10 mouse cellular contexts compared by ENCODE assay signal in the genomic region with DNA sequence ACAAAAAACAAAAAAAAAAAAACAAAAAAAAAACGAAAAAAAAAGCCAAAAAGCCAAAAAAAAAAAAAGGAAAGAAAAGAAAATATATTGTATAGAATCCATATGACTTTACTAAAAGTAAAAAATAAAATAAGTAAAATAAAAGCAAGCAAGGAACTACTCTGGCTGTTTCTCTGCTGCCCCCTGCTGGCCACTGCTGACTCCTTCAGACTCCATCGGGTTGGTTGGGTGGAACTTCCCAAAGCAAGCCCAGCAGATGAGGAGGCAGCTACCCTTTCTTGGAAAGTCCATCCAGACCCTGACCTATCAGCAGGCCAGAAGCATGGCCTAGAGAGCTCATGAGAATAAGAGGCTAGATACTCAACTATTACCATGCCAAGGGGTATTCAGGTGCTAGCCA. TPM values are rescaled to one million over a fixed set of nuclear protein-coding genes. Genes with fewer than 3 reads are reported as not detected.
A peak's percentile ranks its signal among the peaks of the same experiment; 100 is the strongest.
DNase-seq lines count a peak whose midpoint lies in the region; ATAC-seq and TF ChIP-seq lines count a peak whose summit lies in the region.
"Had no signal": no experiment of that assay in that cellular context is flagged by ENCODE, and none has a peak within 500 bp of the region (broad histone marks: within the 10 kb centered on the region; RNA-seq: fewer than 3 reads in every experiment).

No protein-coding gene starts in this region.

- TF ChIP-seq POLR2A in embryonic fibroblast, embryonic 13.5 days (IDR thresholded peaks at IDR 0.05; ENCODE audit: low read depth, low read length), result no peak

- DNase-seq in urinary bladder, adult 18-20 months (ENCODE audit: low spot score in 2 of 2), result peak; percentile 20 to 52
- no peak for DNase-seq in urinary bladder, postnatal 10 days (ENCODE audit: low spot score)
- DNase-seq in adrenal gland, postnatal 36 days, result peak; percentile 76 to 83
- peak; percentile 85 for DNase-seq in kidney, postnatal 10 days
- peak; percentile 79 for DNase-seq in lung, postnatal 0 days (ENCODE audit: low spot score)
- DNase-seq in skeletal muscle tissue, adult 2 months (ENCODE audit: low read depth, low spot score), result peak; percentile 44

- ATAC-seq in lung, postnatal 0 days, result 0 out of 2 replicates have a peak, but pooled peaks have one; percentile 33
- ATAC-seq in activated CD4-positive, CD25-positive, alpha-beta regulatory T cell, adult 4 months, result no peak

- H3K27ac ChIP-seq in embryonic fibroblast, embryonic 13.5 days (ENCODE audit: insufficient read depth, low read length), result no peak overlapping the region
- H3K27ac ChIP-seq in lung, postnatal 0 days (ENCODE audit: low read length), result no peak overlapping the region
- H3K27ac ChIP-seq: stomach, embryonic 15.5 days had no signal

- no peak overlapping the region for H3K4me2 ChIP-seq in lung, postnatal 0 days (replicated peaks; ENCODE audit: low read depth, low read length)
- H3K4me2 ChIP-seq: stomach, embryonic 15.5 days had no signal

- H3K9ac ChIP-seq in lung, postnatal 0 days (replicated peaks; ENCODE audit: low read depth), result no peak overlapping the region
- H3K9ac ChIP-seq: stomach, embryonic 15.5 days had no signal

- H3K4me3 ChIP-seq in embryonic fibroblast, embryonic 13.5 days (ENCODE audit: insufficient read depth, low read length), result no peak overlapping the region
- no peak overlapping the region for H3K4me3 ChIP-seq in lung, postnatal 0 days (ENCODE audit: low read depth, low read length)
- H3K4me3 ChIP-seq: stomach, embryonic 15.5 days had no signal

- H3K4me1 ChIP-seq in embryonic fibroblast, embryonic 13.5 days (ENCODE audit: control insufficient read depth, insufficient read depth, low read length), result no peaks in the 10 kb centered on the region
- no peaks in the 10 kb centered on the region for H3K4me1 ChIP-seq in lung, postnatal 0 days (ENCODE audit: insufficient read depth, low read depth, low read length)
- H3K4me1 ChIP-seq: stomach, embryonic 15.5 days had no signal

- H3K9me3 ChIP-seq in lung, postnatal 0 days (ENCODE audit: low read length), result no peaks in the 10 kb centered on the region
- H3K9me3 ChIP-seq: stomach, embryonic 15.5 days had no signal

- peak; percentile 61 for TF ChIP-seq CTCF in embryonic fibroblast, embryonic 13.5 days (IDR thresholded peaks at IDR 0.05; ENCODE audit: borderline replicate concordance, insufficient read depth, low read length)
- peak; percentile 90 for TF ChIP-seq CTCF in lung, postnatal 0 days (IDR thresholded peaks at IDR 0.05)

- no peaks in the 10 kb centered on the region for H3K27me3 ChIP-seq in lung, postnatal 0 days (replicated peaks; ENCODE audit: insufficient read depth, low read length)
- H3K27me3 ChIP-seq: stomach, embryonic 15.5 days had no signal

- 0% methylated on average over 2 of the region's 2 CpGs for WGBS in lung, postnatal 0 days

- no peak for TF ChIP-seq EP300 in lung, postnatal 0 days (IDR thresholded peaks at IDR 0.05)

- H3K36me3 ChIP-seq in lung, postnatal 0 days (ENCODE audit: insufficient read depth, low read length), result no peaks in the 10 kb centered on the region
- H3K36me3 ChIP-seq: stomach, embryonic 15.5 days had no signal

RNA-seq across cellular contexts. Expression of a gene that starts 4.6 kb away (rescaled TPM):
- 1 to 10 TPM; 1.3 to 2.1 TPM for total RNA-seq in adrenal gland, postnatal 36 days (2021)
- polyA plus RNA-seq in embryonic fibroblast, embryonic 13.5 days (2011; ENCODE audit: insufficient read length, low read depth, missing spikeins), result 0.43 and 0.67 TPM in 2 replicates
- 0.06 and 0.10 TPM in 2 replicates for polyA plus RNA-seq in lung, postnatal 0 days (2015; fragmentation: Nextera tagmentation; extraction: Ambion mirVana)
- not detected for polyA plus RNA-seq in activated CD4-positive, CD25-positive, alpha-beta regulatory T cell, adult 4 months (2017; shearing (Covaris generic))
- polyA plus RNA-seq: heart, embryonic 14.5 days had no signal

RNA-seq across cellular contexts. Expression of a gene that starts 20.4 kb away (rescaled TPM):
- total RNA-seq in adrenal gland, postnatal 36 days (2021), result under 1 TPM in 1 of 2 experiments, not detected in 1; 0.03 TPM
- polyA plus RNA-seq in embryonic fibroblast, embryonic 13.5 days (2011; ENCODE audit: insufficient read length, low read depth, missing spikeins), result 96.3 and 98.3 TPM in 2 replicates
- polyA plus RNA-seq in lung, postnatal 0 days (2015; fragmentation: Nextera tagmentation; extraction: Ambion mirVana), result 1.4 and 2.0 TPM in 2 replicates
- polyA plus RNA-seq in activated CD4-positive, CD25-positive, alpha-beta regulatory T cell, adult 4 months (2017; shearing (Covaris generic)), result not detected

RNA-seq across cellular contexts. Expression of a gene that starts 47.9 kb away (rescaled TPM):
- under 1 TPM; 0.20 to 0.26 TPM for total RNA-seq in adrenal gland, postnatal 36 days (2021)
- 0.54 TPM in 1 of 2 replicates, not detected in the other for polyA plus RNA-seq in embryonic fibroblast, embryonic 13.5 days (2011; ENCODE audit: insufficient read length, low read depth, missing spikeins)
- polyA plus RNA-seq in lung, postnatal 0 days (2015; fragmentation: Nextera tagmentation; extraction: Ambion mirVana), result 3.5 and 4.4 TPM in 2 replicates
- polyA plus RNA-seq in activated CD4-positive, CD25-positive, alpha-beta regulatory T cell, adult 4 months (2017; shearing (Covaris generic)), result not detected

Comparison
In these comparisons a context has a peak if more than half of its experiments do, and no peak if none do; other contexts are left out.
1. RNA of a gene that starts 20.4 kb away (polyA plus RNA-seq): 96.3 to 98.3 TPM in embryonic fibroblast, embryonic 13.5 days; 1.4 to 2.0 TPM in lung, postnatal 0 days and not detected in activated CD4-positive, CD25-positive, alpha-beta regulatory T cell, adult 4 months; every median in the first group is over 10 times any median in the second.